Mouse (Mus musculus) brain, adult 2 months (tissue): ENCODE data around the gene Gm21962.
"Not testable (repeated sequence)": the region's sequence is repeated elsewhere in the genome, so short reads cannot be mapped to it uniquely, and the experiment has no call there.

Experiments used
- DNase-seq: peaks from one replicate; pipeline ENCODE4 v3.0.0; 2011; ENCODE audit warnings: low read depth, low spot score

Gene Gm21962

GRCm38 (mm10) chr3:137671224-137671623 is at the start of gene Gm21962:
Gm21962 (plus strand) TSS chr3:137671524.
- not testable (repeated sequence) for DNase-seq

- peak; percentile 34 for DNase-seq
Measured at GRCm38 (mm10) chr3:137622091-137622490, 49.2 kb upstream of the Gm21962 start.

GRCm38 (mm10) chr3:137622895-137623580 is 48.3 kb upstream of the Gm21962 start:
- no peak for DNase-seq

- peak; percentile 16 for DNase-seq
Measured at GRCm38 (mm10) chr3:137623581-137624362, 47.6 kb upstream of the Gm21962 start.

GRCm38 (mm10) chr3:137625054-137625453 is 46.3 kb upstream of the Gm21962 start:
- no peak for DNase-seq

GRCm38 (mm10) chr3:137633726-137634125 is 37.6 kb upstream of the Gm21962 start:
- DNase-seq = no peak

GRCm38 (mm10) chr3:137636571-137636970 is 34.8 kb upstream of the Gm21962 start:
- DNase-seq = no peak

- DNase-seq = no peak
Measured at GRCm38 (mm10) chr3:137641238-137641637, 30.1 kb upstream of the Gm21962 start.

GRCm38 (mm10) chr3:137642137-137642536 is 29.2 kb upstream of the Gm21962 start:
- peak; percentile 12 for DNase-seq

GRCm38 (mm10) chr3:137642568-137642967 is 28.8 kb upstream of the Gm21962 start:
- no peak for DNase-seq

- no peak for DNase-seq
Measured at GRCm38 (mm10) chr3:137644081-137644480, 27.2 kb upstream of the Gm21962 start.

- no peak for DNase-seq
Measured at GRCm38 (mm10) chr3:137644947-137645346, 26.4 kb upstream of the Gm21962 start.

GRCm38 (mm10) chr3:137647427-137648100 is 23.8 kb upstream of the Gm21962 start:
- DNase-seq = peak; percentile 77

GRCm38 (mm10) chr3:137649112-137649511 is 22.2 kb upstream of the Gm21962 start:
- DNase-seq = peak; percentile 17

GRCm38 (mm10) chr3:137652853-137653252 is 18.5 kb upstream of the Gm21962 start:
- DNase-seq = no peak

GRCm38 (mm10) chr3:137680923-137681322 is 9.6 kb downstream of the Gm21962 start:
- peak; percentile 80 for DNase-seq

GRCm38 (mm10) chr3:137682911-137683806 is 11.8 kb downstream of the Gm21962 start:
- DNase-seq = peak; percentile 83

- DNase-seq = no peak
Measured at GRCm38 (mm10) chr3:137683807-137684403, 12.6 kb downstream of the Gm21962 start.

- no peak for DNase-seq
Measured at GRCm38 (mm10) chr3:137686932-137687331, 15.6 kb downstream of the Gm21962 start.

- DNase-seq = no peak
Measured at GRCm38 (mm10) chr3:137691503-137691902, 20.2 kb downstream of the Gm21962 start.

GRCm38 (mm10) chr3:137715946-137716345 is 44.6 kb downstream of the Gm21962 start:
- no peak for DNase-seq
